Mouse (Mus musculus): Measurements from ENCODE around the gene Ces4a. TPM values are rescaled to one million over a fixed set of nuclear protein-coding genes. Genes with fewer than 3 reads are reported as not detected.
"Not testable (repeated sequence)": the region's sequence is repeated elsewhere in the genome, so short reads cannot be mapped to it uniquely, and the experiment has no call there.

Ces4a gene
- not detected in 2 replicates for polyA plus RNA-seq (2014; fragmentation: Nextera tagmentation; extraction: Ambion mirVana)

GRCm38 (mm10) chr8:105131509-105131908, at the start of gene Ces4a:
Ces4a (plus strand) TSS chr8:105131800.
- no peak within 1 kb of the TSS for H3K4me2 ChIP-seq (ENCODE audit: low read length)
- no peak for DNase-seq
- no peak within 1 kb of the TSS for H3K4me3 ChIP-seq (replicated peaks; ENCODE audit: low read depth, low read length)
- H3K9me3 ChIP-seq (ENCODE audit: control insufficient read depth, low read length), result no peaks in the 10 kb centered on the region
- no peaks in the 10 kb centered on the region for H3K4me1 ChIP-seq (ENCODE audit: control insufficient read depth, insufficient read depth, low read length)
- no peak within 1 kb of the TSS for H3K27ac ChIP-seq (replicated peaks; ENCODE audit: low read depth, low read length)
- H3K27me3 ChIP-seq (ENCODE audit: control insufficient read depth, insufficient read depth, low read length), result no peaks in the 10 kb centered on the region
- WGBS, result 86% methylated on average over 5 of the region's 5 CpGs
- H3K9ac ChIP-seq (replicated peaks; ENCODE audit: low read length), result no peak within 1 kb of the TSS
- no peak for ATAC-seq (ENCODE audit: low FRiP score, low TSS enrichment)
- H3K36me3 ChIP-seq (ENCODE audit: control insufficient read depth, insufficient read depth, low read length), result no peaks in the 10 kb centered on the region

DNA sequence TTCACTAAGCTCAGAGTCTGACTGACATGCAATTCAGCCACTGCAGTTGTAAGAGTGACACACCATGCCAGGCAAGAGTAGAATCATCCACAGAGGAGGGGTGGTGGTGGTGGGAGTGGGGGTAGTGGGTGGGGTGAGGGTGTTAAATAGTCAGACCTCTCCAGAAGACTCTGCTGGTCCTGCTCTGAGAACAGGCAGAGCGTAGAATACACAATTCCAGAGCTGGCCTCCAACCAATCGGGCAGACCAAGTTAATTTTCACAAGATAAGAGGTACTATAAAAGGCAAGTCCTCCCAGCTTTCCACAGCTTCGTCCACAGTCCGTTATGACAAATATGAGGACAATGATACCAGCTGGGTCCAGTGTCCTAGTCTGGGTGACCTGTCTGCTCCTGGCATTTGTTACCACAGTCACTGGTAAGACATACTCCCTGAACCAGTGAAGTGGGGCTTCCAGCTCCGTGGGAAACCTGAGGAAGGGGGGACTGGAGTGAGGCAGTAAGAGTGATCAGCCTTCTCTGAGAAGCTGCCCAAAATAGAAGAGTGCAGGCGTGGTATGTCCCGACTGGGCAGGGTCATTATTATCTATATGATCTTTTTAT, 48.0 kb upstream of the Ces4a start, which contains the start of gene Ces3b:
Gene Ces3b, plus strand, starts transcription at position 305 of the 602 bp plus-strand sequence.
- Histone ChIP-seq H3K4me2 (ENCODE audit: low read length) (no peak within 1 kb of the TSS), H3K27ac (replicated peaks; ENCODE audit: low read depth, low read length) (no peak within 1 kb of the TSS), H3K27me3 (ENCODE audit: control insufficient read depth, insufficient read depth, low read length) (no peaks in the 10 kb centered on the region), H3K4me1 (ENCODE audit: control insufficient read depth, insufficient read depth, low read length) (no peaks in the 10 kb centered on the region), H3K4me3 (replicated peaks; ENCODE audit: low read depth, low read length) (no peak within 1 kb of the TSS), H3K9me3 (ENCODE audit: control insufficient read depth, low read length) (no peaks in the 10 kb centered on the region), H3K36me3 (ENCODE audit: control insufficient read depth, insufficient read depth, low read length) (no peaks in the 10 kb centered on the region), H3K9ac (replicated peaks; ENCODE audit: low read length) (no peak within 1 kb of the TSS)
- DNase-seq (no peak), ATAC-seq (ENCODE audit: low FRiP score, low TSS enrichment) (no peak)
- WGBS, result 77% methylated on average over 7 of the region's 7 CpGs

DNA sequence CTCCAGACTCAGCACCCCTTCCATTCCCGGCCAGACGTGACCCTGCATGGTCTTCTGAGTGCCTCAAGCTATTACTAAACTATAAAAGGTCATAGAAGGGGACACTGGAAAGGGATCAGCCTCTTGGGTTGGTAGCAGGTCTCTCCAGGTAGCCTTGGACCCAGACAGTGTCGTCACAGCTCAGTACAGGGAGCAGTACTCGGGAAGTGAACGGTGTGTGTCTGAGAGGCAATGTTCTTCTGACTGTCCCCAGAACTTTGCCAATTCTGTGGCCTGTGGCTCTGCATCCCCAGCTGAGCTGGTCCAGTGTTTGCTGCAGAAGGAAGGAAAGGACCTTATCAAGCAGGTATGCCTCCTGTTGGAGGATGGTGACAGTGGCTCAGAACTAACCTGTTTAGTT, 43.4 kb upstream of the Ces4a start:
- not testable (repeated sequence) for H3K9me3 ChIP-seq (ENCODE audit: control insufficient read depth, low read length); H3K9ac ChIP-seq (replicated peaks; ENCODE audit: low read length); H3K4me3 ChIP-seq (replicated peaks; ENCODE audit: low read depth, low read length); H3K27ac ChIP-seq (replicated peaks; ENCODE audit: low read depth, low read length); H3K27me3 ChIP-seq (ENCODE audit: control insufficient read depth, insufficient read depth, low read length); H3K36me3 ChIP-seq (ENCODE audit: control insufficient read depth, insufficient read depth, low read length); H3K4me1 ChIP-seq (ENCODE audit: control insufficient read depth, insufficient read depth, low read length); H3K4me2 ChIP-seq (ENCODE audit: low read length); DNase-seq; ATAC-seq (ENCODE audit: low FRiP score, low TSS enrichment)
- 83% methylated on average over 5 of the region's 5 CpGs for WGBS

- no peaks in the 10 kb centered on the region for H3K4me1 ChIP-seq (ENCODE audit: control insufficient read depth, insufficient read depth, low read length)
- no peak overlapping the region for H3K27ac ChIP-seq (replicated peaks; ENCODE audit: low read depth, low read length)
- H3K36me3 ChIP-seq (ENCODE audit: control insufficient read depth, insufficient read depth, low read length), result no peaks in the 10 kb centered on the region
- H3K9ac ChIP-seq (replicated peaks; ENCODE audit: low read length), result no peak overlapping the region
- 72% methylated on average over 4 of the region's 4 CpGs for WGBS
- H3K9me3 ChIP-seq (ENCODE audit: control insufficient read depth, low read length), result no peaks in the 10 kb centered on the region
- no peaks in the 10 kb centered on the region for H3K27me3 ChIP-seq (ENCODE audit: control insufficient read depth, insufficient read depth, low read length)
- no peak for ATAC-seq (ENCODE audit: low FRiP score, low TSS enrichment)
- no peak for DNase-seq
- no peak overlapping the region for H3K4me2 ChIP-seq (ENCODE audit: low read length)
- no peak overlapping the region for H3K4me3 ChIP-seq (replicated peaks; ENCODE audit: low read depth, low read length)
Observed at GRCm38 (mm10) chr8:105088581-105088980, 43.0 kb upstream of the Ces4a start.

DNA sequence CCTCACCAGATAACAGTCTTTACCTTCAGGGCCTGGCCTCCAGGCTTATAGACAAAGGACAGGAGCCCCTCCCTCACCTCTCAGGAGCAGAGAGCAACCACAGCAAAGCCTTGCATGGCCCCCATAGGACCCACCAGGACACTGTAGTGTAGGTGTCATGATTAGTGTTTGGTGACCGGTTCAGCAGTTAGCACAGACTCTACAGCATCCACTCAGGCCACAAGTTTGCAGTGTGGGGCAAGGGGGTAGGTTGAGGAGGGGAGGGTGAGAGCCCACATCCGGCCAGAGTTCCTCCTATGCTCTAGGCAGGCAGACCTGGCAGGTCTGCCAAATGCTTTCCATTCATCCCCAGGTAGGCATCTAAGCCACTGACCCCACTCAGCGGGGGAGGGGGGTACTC, 37.6 kb upstream of the Ces4a start:
- 82% methylated on average over 3 of the region's 3 CpGs for WGBS
- Histone ChIP-seq H3K9ac (replicated peaks; ENCODE audit: low read length) (no peak overlapping the region), H3K27me3 (ENCODE audit: control insufficient read depth, insufficient read depth, low read length) (no peaks in the 10 kb centered on the region), H3K4me2 (ENCODE audit: low read length) (no peak overlapping the region), H3K4me3 (replicated peaks; ENCODE audit: low read depth, low read length) (no peak overlapping the region), H3K4me1 (ENCODE audit: control insufficient read depth, insufficient read depth, low read length) (no peaks in the 10 kb centered on the region), H3K9me3 (ENCODE audit: control insufficient read depth, low read length) (no peaks in the 10 kb centered on the region), H3K36me3 (ENCODE audit: control insufficient read depth, insufficient read depth, low read length) (no peaks in the 10 kb centered on the region), H3K27ac (replicated peaks; ENCODE audit: low read depth, low read length) (no peak overlapping the region)
- DNase-seq (no peak), ATAC-seq (ENCODE audit: low FRiP score, low TSS enrichment) (no peak)

DNA sequence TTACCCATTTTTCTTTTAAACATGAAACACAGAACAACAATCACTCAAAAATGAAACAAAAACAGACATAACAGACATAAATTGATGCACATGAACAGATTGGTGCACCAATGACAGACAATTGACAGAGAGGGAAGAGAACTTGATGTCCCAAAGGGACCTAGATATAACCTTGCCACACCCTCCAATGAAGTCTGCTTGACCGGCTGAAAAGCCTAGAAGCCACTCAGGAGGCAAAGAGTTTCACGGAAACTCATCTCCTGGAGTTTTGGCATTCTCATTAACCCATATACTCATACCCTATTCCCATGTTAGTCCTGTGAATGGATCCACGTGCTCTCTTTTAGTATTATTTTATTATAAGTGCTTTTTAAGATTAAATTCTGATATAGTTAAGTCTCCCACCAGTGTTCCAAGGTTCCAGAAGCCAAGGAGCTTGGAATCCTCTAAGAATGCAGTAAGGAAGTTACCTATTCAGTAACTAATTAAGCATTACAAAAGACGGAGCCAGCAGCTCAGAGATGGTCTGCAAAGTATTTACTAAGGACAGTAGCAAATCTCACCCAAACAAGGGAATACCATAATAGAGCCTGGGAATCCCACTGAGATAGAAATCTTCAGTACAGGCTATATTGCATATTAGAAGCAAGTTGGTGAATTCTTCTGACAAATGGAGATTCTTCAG, 29.4 kb upstream of the Ces4a start:
- H3K27ac ChIP-seq (replicated peaks; ENCODE audit: low read depth, low read length), result not testable (repeated sequence)

GRCm38 (mm10) chr8:105103701-105104100, 27.9 kb upstream of the Ces4a start:
- not testable (repeated sequence) for H3K4me1 ChIP-seq (ENCODE audit: control insufficient read depth, insufficient read depth, low read length); H3K27ac ChIP-seq (replicated peaks; ENCODE audit: low read depth, low read length); H3K36me3 ChIP-seq (ENCODE audit: control insufficient read depth, insufficient read depth, low read length); H3K27me3 ChIP-seq (ENCODE audit: control insufficient read depth, insufficient read depth, low read length); H3K4me2 ChIP-seq (ENCODE audit: low read length); ATAC-seq (ENCODE audit: low FRiP score, low TSS enrichment); H3K9me3 ChIP-seq (ENCODE audit: control insufficient read depth, low read length); H3K4me3 ChIP-seq (replicated peaks; ENCODE audit: low read depth, low read length); DNase-seq; H3K9ac ChIP-seq (replicated peaks; ENCODE audit: low read length)
- 92% methylated on average over 5 of the region's 5 CpGs for WGBS

More for the DNA sequence above, 29.4 kb upstream of the Ces4a start:
- H3K27me3 ChIP-seq (ENCODE audit: control insufficient read depth, insufficient read depth, low read length); H3K4me3 ChIP-seq (replicated peaks; ENCODE audit: low read depth, low read length); H3K36me3 ChIP-seq (ENCODE audit: control insufficient read depth, insufficient read depth, low read length); H3K4me1 ChIP-seq (ENCODE audit: control insufficient read depth, insufficient read depth, low read length); DNase-seq; H3K4me2 ChIP-seq (ENCODE audit: low read length); H3K9ac ChIP-seq (replicated peaks; ENCODE audit: low read length); ATAC-seq (ENCODE audit: low FRiP score, low TSS enrichment); H3K9me3 ChIP-seq (ENCODE audit: control insufficient read depth, low read length): not testable (repeated sequence)
- WGBS, result 76% methylated on average over 4 of the region's 4 CpGs

- Histone ChIP-seq H3K27ac (replicated peaks; ENCODE audit: low read depth, low read length) (no peak overlapping the region), H3K9ac (replicated peaks; ENCODE audit: low read length) (no peak overlapping the region), H3K4me3 (replicated peaks; ENCODE audit: low read depth, low read length) (no peak overlapping the region), H3K4me2 (ENCODE audit: low read length) (no peak overlapping the region), H3K4me1 (ENCODE audit: control insufficient read depth, insufficient read depth, low read length) (no peaks in the 10 kb centered on the region), H3K36me3 (ENCODE audit: control insufficient read depth, insufficient read depth, low read length) (no peaks in the 10 kb centered on the region), H3K9me3 (ENCODE audit: control insufficient read depth, low read length) (no peaks in the 10 kb centered on the region), H3K27me3 (ENCODE audit: control insufficient read depth, insufficient read depth, low read length) (no peaks in the 10 kb centered on the region)
- WGBS, result 83% methylated on average over 3 of the region's 3 CpGs
- DNase-seq (no peak), ATAC-seq (ENCODE audit: low FRiP score, low TSS enrichment) (no peak)
Observed at GRCm38 (mm10) chr8:105104220-105104619, 27.4 kb upstream of the Ces4a start.

GRCm38 (mm10) chr8:105129864-105130263, 1.7 kb upstream of the Ces4a start:
- Histone ChIP-seq H3K9ac (replicated peaks; ENCODE audit: low read length) (no peak overlapping the region), H3K9me3 (ENCODE audit: control insufficient read depth, low read length) (no peaks in the 10 kb centered on the region), H3K27me3 (ENCODE audit: control insufficient read depth, insufficient read depth, low read length) (no peaks in the 10 kb centered on the region), H3K4me2 (ENCODE audit: low read length) (no peak overlapping the region), H3K4me1 (ENCODE audit: control insufficient read depth, insufficient read depth, low read length) (no peaks in the 10 kb centered on the region), H3K27ac (replicated peaks; ENCODE audit: low read depth, low read length) (no peak overlapping the region), H3K36me3 (ENCODE audit: control insufficient read depth, insufficient read depth, low read length) (no peaks in the 10 kb centered on the region), H3K4me3 (replicated peaks; ENCODE audit: low read depth, low read length) (no peak overlapping the region)
- no peak for ATAC-seq (ENCODE audit: low FRiP score, low TSS enrichment)
- no peak for DNase-seq
- 81% methylated on average over 9 of the region's 9 CpGs for WGBS

Data from midbrain, embryonic 14.5 days (tissue).